Mouse (Mus musculus): Measurements from ENCODE around the gene Lasp1. TPM values are rescaled to one million over a fixed set of nuclear protein-coding genes. Genes with fewer than 3 reads are reported as not detected.

The Lasp1 gene
- polyA plus RNA-seq, 1 experiment from 2014 or later = 159 TPM

DNA sequence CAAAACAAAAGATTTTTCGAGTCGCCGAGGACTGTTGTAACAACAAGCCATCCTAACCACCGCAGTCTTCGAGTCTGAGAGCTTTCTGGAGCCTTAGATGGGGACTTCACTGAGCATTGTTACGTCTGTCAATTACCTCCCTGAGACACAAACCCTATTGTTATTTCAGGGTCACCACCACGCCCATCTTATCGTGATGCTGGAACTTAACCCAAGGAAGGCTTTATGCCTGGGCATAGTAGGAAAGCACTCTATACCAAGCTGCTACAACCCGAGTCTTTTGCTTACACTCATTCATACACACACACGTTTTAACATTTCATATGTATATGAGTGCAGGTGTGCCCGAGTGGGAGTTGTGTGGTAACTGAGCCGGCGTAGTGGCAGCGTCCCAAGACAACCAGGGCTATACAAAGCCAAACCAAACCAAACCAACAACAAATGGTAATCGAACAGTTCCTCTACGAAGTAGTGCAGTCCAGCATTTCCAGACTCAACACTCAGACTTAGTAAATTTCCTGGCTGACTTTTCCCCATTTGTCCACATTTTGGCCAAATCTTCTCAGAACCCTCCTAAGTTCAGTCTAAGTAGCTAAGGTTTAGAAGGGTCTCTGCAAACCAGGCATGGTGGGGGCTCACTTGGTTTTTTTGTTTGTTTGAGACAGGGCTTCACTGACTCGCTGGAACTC is 22.8 kb upstream of the Lasp1 start, which contains the start of gene 1700001P01Rik:
1700001P01Rik (minus strand) TSS at position 111 of the 689 bp plus-strand sequence.
- H3K4me1 ChIP-seq (replicated peaks; ENCODE audit: control insufficient read depth, insufficient read depth, low read length) = peaks cover 12% of the 10 kb centered on the region
- no peak within 1 kb of the TSS for H3K4me2 ChIP-seq (ENCODE audit: low read length)
- H3K27ac ChIP-seq (ENCODE audit: low read length) = no peak within 1 kb of the TSS
- peaks cover 32% of the 10 kb centered on the region for H3K36me3 ChIP-seq (ENCODE audit: control insufficient read depth, insufficient read depth)
- no peak within 1 kb of the TSS for H3K4me3 ChIP-seq (replicated peaks; ENCODE audit: low read length)
- H3K9me3 ChIP-seq (ENCODE audit: control insufficient read depth, low read length) = no peaks in the 10 kb centered on the region
- ATAC-seq = no peak
- no peaks in the 10 kb centered on the region for H3K27me3 ChIP-seq (replicated peaks; ENCODE audit: control insufficient read depth, insufficient read depth, low read length)
- no peak within 1 kb of the TSS for H3K9ac ChIP-seq (replicated peaks; ENCODE audit: low read depth, low read length)
- 39% methylated on average over 17 of the region's 17 CpGs for WGBS

DNA sequence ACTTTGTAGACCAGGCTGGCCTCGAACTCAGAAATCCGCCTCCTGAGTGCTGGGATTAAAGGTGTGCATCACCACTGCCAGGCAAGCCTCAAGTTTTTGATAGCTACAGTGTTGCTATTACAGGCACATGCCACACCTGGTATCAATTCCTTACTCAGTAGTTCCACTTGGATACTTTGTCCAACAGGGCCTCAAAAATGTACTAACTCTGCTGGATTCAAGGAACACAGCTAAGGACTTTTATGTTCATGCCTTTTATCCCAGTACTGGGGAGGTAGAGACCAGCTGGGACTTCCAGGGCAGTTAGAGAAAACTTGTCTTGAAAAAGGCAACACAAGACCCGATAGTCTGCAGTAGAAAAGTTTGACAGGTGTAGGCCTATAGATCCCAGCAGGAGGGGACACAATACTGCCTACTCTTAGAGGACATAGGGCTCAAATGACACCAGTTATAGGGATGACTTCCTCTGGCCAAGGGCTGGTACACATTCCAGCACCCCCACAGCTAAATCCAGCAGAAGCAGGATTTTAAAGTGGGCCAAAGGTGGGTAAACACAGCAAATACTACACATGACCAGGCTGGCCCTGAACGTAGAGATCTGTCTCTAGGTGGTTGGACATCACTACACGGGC is 22.2 kb upstream of the Lasp1 start:
- Histone ChIP-seq H3K9me3 (ENCODE audit: control insufficient read depth, low read length) (no peaks in the 10 kb centered on the region), H3K4me2 (ENCODE audit: low read length) (no peak overlapping the region), H3K4me3 (replicated peaks; ENCODE audit: low read length) (no peak overlapping the region), H3K4me1 (replicated peaks; ENCODE audit: control insufficient read depth, insufficient read depth, low read length) (peaks cover 18% of the 10 kb centered on the region), H3K27ac (ENCODE audit: low read length) (no peak overlapping the region), H3K9ac (replicated peaks; ENCODE audit: low read depth, low read length) (no peak overlapping the region), H3K36me3 (ENCODE audit: control insufficient read depth, insufficient read depth) (peaks cover 32% of the 10 kb centered on the region), H3K27me3 (replicated peaks; ENCODE audit: control insufficient read depth, insufficient read depth, low read length) (no peaks in the 10 kb centered on the region)
- WGBS = 58% methylated on average over 5 of the region's 5 CpGs
- no peak for ATAC-seq

DNA sequence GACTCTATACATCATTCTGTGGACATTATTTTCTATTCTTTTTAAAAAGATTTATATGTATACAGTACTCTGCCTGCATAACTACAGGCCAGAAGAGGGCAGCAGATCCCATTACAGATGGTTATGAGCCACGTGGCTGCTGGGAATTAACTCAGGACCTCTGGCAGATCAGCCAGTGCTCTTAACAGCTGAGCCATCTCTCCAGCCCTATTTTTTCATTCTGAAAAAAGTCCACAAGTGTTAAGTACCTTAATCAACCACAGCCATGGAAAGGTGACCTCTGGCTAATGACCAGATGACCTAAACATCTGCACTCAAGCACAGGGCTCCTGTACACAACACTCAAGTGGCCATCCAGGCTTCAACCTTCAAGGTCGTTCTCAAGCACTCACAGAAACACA is 21.7 kb upstream of the Lasp1 start:
- Histone ChIP-seq H3K9ac (replicated peaks; ENCODE audit: low read depth, low read length) (no peak overlapping the region), H3K4me3 (replicated peaks; ENCODE audit: low read length) (no peak overlapping the region), H3K27me3 (replicated peaks; ENCODE audit: control insufficient read depth, insufficient read depth, low read length) (no peaks in the 10 kb centered on the region), H3K36me3 (ENCODE audit: control insufficient read depth, insufficient read depth) (peaks cover 32% of the 10 kb centered on the region), H3K4me2 (ENCODE audit: low read length) (no peak overlapping the region), H3K27ac (ENCODE audit: low read length) (no peak overlapping the region), H3K4me1 (replicated peaks; ENCODE audit: control insufficient read depth, insufficient read depth, low read length) (peaks cover 18% of the 10 kb centered on the region), H3K9me3 (ENCODE audit: control insufficient read depth, low read length) (no peaks in the 10 kb centered on the region)
- 46% methylated on average over 2 of the region's 2 CpGs for WGBS
- ATAC-seq = no peak

DNA sequence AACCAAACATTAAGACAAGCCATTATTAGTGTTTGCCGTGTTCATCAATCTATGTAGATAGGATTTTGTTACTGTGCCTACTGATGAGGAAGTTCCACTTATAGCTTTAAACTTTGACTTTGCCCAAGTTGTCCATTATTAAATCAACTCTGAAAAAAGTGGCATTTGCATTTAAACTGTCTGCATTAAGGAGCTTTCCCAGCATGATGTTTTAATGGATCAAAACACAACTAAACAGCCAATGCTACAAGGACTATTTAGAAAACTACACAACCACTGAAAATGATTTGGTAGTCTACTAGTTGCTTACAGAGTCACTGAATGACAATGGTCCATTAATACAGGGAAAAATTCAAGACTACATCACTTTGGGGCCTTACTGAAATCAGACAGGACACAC is 19.9 kb upstream of the Lasp1 start:
- Histone ChIP-seq H3K27me3 (replicated peaks; ENCODE audit: control insufficient read depth, insufficient read depth, low read length) (no peaks in the 10 kb centered on the region), H3K4me2 (ENCODE audit: low read length) (no peak overlapping the region), H3K9me3 (ENCODE audit: control insufficient read depth, low read length) (no peaks in the 10 kb centered on the region), H3K27ac (ENCODE audit: low read length) (no peak overlapping the region), H3K36me3 (ENCODE audit: control insufficient read depth, insufficient read depth) (peaks cover 32% of the 10 kb centered on the region), H3K4me1 (replicated peaks; ENCODE audit: control insufficient read depth, insufficient read depth, low read length) (peaks cover 24% of the 10 kb centered on the region), H3K9ac (replicated peaks; ENCODE audit: low read depth, low read length) (no peak overlapping the region), H3K4me3 (replicated peaks; ENCODE audit: low read length) (no peak overlapping the region)
- 97% methylated on average over 1 of the region's 1 CpGs for WGBS
- ATAC-seq = no peak

DNA sequence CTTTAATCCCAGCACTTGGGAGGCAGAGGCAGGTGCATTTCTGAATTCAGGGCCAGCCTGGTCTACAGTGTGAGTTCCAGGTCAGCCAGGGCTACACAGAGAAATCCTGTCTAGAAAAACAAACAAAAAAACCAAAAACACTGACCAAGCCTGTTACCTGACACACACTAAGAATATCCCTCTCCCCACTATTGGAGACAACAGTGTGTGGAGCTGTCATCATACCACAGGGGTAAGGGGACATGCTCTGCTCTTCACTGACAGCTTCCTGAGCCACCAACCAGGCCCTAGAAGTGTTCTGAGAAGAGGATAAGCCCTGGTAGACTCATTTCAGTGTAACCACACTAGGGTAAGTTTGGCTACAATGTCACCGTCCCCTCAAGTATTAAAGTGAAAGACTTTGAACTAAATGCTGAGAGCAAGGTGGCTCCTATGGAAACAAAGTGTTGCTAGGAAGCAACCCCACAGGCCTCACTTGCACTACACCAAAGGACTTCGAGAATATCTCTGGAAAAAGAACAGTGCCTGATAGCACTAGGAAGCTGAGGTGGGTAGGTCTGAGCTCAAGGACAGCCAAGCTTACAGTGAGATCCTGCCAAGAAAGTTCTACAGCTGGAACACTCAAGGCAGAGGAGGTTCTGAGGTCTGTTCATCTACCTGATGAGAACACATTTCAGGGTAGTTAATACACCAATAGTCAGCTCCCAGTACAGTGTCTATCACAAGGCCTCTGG is 18.7 kb upstream of the Lasp1 start:
- peaks cover 32% of the 10 kb centered on the region for H3K36me3 ChIP-seq (ENCODE audit: control insufficient read depth, insufficient read depth)

DNA sequence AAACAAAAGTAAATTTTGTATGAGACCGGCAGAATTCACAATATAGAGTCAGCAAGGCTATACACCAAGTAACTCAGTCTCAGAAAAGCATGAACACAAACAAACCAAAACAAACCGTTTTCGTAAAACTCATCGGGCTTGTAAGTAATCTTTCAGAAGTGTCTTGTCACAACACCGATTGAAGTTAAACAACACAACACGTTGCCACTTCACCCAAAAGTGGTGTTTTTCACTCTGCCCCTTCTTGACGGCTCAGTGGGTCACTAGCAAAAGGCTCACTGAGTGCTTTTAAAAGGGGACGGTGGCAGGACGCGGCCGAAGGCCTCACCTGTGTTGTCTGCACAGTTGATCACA is 17.3 kb upstream of the Lasp1 start:
- H3K27me3 ChIP-seq (replicated peaks; ENCODE audit: control insufficient read depth, insufficient read depth, low read length) = no peaks in the 10 kb centered on the region
- H3K9ac ChIP-seq (replicated peaks; ENCODE audit: low read depth, low read length) = peak overlapping the region; percentile 96
- no peak; the same call in 1 of the 2 replicates for ATAC-seq
- H3K4me1 ChIP-seq (replicated peaks; ENCODE audit: control insufficient read depth, insufficient read depth, low read length) = peaks cover 24% of the 10 kb centered on the region
- H3K9me3 ChIP-seq (ENCODE audit: control insufficient read depth, low read length) = no peaks in the 10 kb centered on the region
- H3K27ac ChIP-seq (ENCODE audit: low read length) = no peak overlapping the region; the same call in 1 of the 2 replicates
- H3K4me3 ChIP-seq (replicated peaks; ENCODE audit: low read length) = peak overlapping the region; percentile 94
- peaks cover 32% of the 10 kb centered on the region for H3K36me3 ChIP-seq (ENCODE audit: control insufficient read depth, insufficient read depth)
- H3K4me2 ChIP-seq (ENCODE audit: low read length) = peak overlapping the region; percentile 80
- WGBS = under 1% methylated on average over 11 of the region's 11 CpGs

More for the DNA sequence above, 18.7 kb upstream of the Lasp1 start:
- H3K9ac ChIP-seq (replicated peaks; ENCODE audit: low read depth, low read length) = no peak overlapping the region
- no peak overlapping the region for H3K4me2 ChIP-seq (ENCODE audit: low read length)
- no peak overlapping the region for H3K4me3 ChIP-seq (replicated peaks; ENCODE audit: low read length)
- H3K27me3 ChIP-seq (replicated peaks; ENCODE audit: control insufficient read depth, insufficient read depth, low read length) = no peaks in the 10 kb centered on the region
- 85% methylated on average over 2 of the region's 2 CpGs for WGBS
- H3K27ac ChIP-seq (ENCODE audit: low read length) = no peak overlapping the region
- peaks cover 24% of the 10 kb centered on the region for H3K4me1 ChIP-seq (replicated peaks; ENCODE audit: control insufficient read depth, insufficient read depth, low read length)
- H3K9me3 ChIP-seq (ENCODE audit: control insufficient read depth, low read length) = no peaks in the 10 kb centered on the region
- no peak for ATAC-seq

DNA sequence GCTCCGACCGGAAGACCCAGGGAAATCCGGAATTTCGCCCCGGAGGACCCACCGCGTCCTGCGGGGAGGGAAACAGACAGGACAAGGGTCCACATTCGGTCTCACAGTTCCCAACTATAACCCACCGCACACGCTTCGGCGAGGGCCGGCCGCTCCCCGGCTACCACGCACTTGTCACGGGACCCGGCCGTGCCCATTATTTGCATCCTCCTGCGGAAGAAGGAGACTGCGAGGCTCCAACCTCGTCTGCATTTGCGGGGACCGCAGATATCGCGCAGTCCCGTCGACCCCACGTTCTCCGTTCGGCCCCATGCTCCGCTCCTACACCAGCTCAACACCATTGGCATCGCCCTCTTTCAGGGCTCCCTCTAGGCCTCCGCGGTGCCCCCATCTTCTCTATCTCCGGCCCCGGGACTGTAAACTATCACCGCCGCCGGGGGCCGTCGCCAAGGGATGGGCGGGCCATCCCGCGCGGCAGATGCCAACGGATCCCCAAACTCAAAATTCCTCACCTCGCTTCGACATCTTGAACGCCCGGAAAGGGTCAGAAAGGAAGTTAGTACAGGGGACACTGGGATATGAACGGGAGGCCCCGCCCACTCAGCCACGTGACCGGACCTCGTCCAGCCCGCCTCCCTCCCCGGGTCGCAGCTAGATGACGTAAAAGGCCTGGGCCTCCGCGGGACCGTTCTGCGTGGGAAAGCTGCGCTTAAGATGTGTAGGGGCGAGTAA is 16.8 kb upstream of the Lasp1 start, which contains the start of gene Rpl23:
Rpl23 (minus strand) TSS at position 606 of the 732 bp plus-strand sequence.
- ATAC-seq = peak; percentile 94

DNA sequence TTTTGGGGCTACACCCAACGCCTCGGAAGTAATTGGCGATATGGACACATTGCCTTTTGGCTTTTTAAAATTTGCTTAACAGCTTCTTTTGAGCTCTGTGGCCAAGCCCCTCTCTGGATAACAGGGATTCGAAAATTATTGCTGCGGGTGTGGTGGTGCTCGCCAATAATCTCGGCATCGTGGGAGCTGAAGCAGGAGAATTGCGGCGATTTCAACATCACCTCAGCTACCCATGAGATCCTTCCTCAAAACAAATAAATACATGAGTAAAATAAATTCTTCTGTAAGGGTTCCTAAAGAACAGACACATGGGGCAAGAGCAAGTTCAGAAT is 16.3 kb upstream of the Lasp1 start:
- Histone ChIP-seq H3K4me3 (replicated peaks; ENCODE audit: low read length) (peak overlapping the region; percentile 94), H3K4me2 (ENCODE audit: low read length) (peak overlapping the region; percentile 76), H3K27me3 (replicated peaks; ENCODE audit: control insufficient read depth, insufficient read depth, low read length) (no peaks in the 10 kb centered on the region), H3K27ac (ENCODE audit: low read length) (peak overlapping the region; percentile 84), H3K36me3 (ENCODE audit: control insufficient read depth, insufficient read depth) (peaks cover 23% of the 10 kb centered on the region), H3K4me1 (replicated peaks; ENCODE audit: control insufficient read depth, insufficient read depth, low read length) (peaks cover 24% of the 10 kb centered on the region), H3K9ac (replicated peaks; ENCODE audit: low read depth, low read length) (peak overlapping the region; percentile 72), H3K9me3 (ENCODE audit: control insufficient read depth, low read length) (no peaks in the 10 kb centered on the region)
- ATAC-seq = no peak
- 0% methylated on average over 10 of the region's 10 CpGs for WGBS

More for the DNA sequence above, 16.8 kb upstream of the Lasp1 start, which contains the start of gene Rpl23:
- H3K27me3 ChIP-seq (replicated peaks; ENCODE audit: control insufficient read depth, insufficient read depth, low read length) = no peaks in the 10 kb centered on the region
- peak within 1 kb of the TSS; percentile 91 for H3K27ac ChIP-seq (ENCODE audit: low read length)
- peak within 1 kb of the TSS; percentile 80 for H3K4me2 ChIP-seq (ENCODE audit: low read length)
- peaks cover 28% of the 10 kb centered on the region for H3K36me3 ChIP-seq (ENCODE audit: control insufficient read depth, insufficient read depth)
- peaks cover 24% of the 10 kb centered on the region for H3K4me1 ChIP-seq (replicated peaks; ENCODE audit: control insufficient read depth, insufficient read depth, low read length)
- WGBS = under 1% methylated on average over 60 of the region's 67 CpGs
- H3K9ac ChIP-seq (replicated peaks; ENCODE audit: low read depth, low read length) = peak within 1 kb of the TSS; percentile 96
- peak within 1 kb of the TSS; percentile 94 for H3K4me3 ChIP-seq (replicated peaks; ENCODE audit: low read length)
- no peaks in the 10 kb centered on the region for H3K9me3 ChIP-seq (ENCODE audit: control insufficient read depth, low read length)

DNA sequence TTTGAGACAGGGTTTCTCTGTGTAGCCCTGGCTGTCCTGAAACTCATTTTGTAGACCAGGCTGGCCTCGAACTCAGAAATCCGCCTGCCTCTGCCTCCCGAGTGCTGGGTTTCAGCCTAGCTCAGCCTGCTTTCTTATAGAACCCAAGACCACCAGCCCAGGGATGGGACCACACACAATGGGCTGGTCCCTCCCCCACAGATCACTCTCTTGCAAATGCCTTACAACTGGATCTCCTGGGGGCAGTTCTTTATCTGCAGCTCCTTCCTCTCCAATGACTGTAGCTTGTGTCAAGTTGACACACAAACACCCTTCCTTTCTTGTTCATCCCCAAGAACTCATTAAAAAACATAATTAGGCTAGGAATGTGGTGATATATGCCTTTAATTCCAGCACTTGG is 10.8 kb upstream of the Lasp1 start:
- Histone ChIP-seq H3K36me3 (ENCODE audit: control insufficient read depth, insufficient read depth) (no peaks in the 10 kb centered on the region), H3K9ac (replicated peaks; ENCODE audit: low read depth, low read length) (no peak overlapping the region), H3K4me1 (replicated peaks; ENCODE audit: control insufficient read depth, insufficient read depth, low read length) (peaks cover 3% of the 10 kb centered on the region), H3K27ac (ENCODE audit: low read length) (no peak overlapping the region), H3K9me3 (ENCODE audit: control insufficient read depth, low read length) (no peaks in the 10 kb centered on the region), H3K4me2 (ENCODE audit: low read length) (no peak overlapping the region), H3K27me3 (replicated peaks; ENCODE audit: control insufficient read depth, insufficient read depth, low read length) (no peaks in the 10 kb centered on the region), H3K4me3 (replicated peaks; ENCODE audit: low read length) (no peak overlapping the region)
- no peak for ATAC-seq
- WGBS = 88% methylated on average over 3 of the region's 3 CpGs
